Mouse (Mus musculus) embryonic fibroblast, embryonic 13.5 days (primary cell): ENCODE data around the gene Ttll5.

Experiments used
- CTCF ChIP-seq: IDR thresholded peaks from 2 replicates; pipeline ENCODE4 v1.5.1; 2011; ENCODE audit warnings: mild to moderate bottlenecking, control low read depth, low read length, moderate library complexity, borderline replicate concordance; ENCODE audit not compliant: insufficient read depth
- POLR2A ChIP-seq: IDR thresholded peaks from 2 replicates; pipeline ENCODE4 v1.6.1; 2011; ENCODE audit warnings: low read depth, mild to moderate bottlenecking, control low read depth, low read length, moderate library complexity

DNA sequence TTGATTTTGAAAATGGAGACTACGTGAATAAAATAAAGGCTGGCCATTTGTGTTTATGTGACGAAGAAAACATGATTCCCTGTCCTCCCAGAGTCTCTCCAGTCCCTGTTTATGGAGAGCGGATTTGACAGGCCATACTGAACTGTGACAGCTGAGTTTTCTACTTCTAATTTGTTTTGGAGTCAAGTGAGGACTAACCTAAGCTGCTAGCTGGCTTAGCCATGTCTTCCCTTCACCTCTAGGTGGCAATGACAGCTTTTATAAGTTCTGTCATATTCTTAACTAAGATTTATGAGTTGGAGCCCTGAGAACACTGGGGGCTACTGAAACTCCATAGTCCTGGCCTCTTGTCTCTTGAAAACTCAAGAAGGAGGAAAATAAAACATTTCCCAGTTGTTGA lies 41.1 kb downstream of the Ttll5 start:
- TF ChIP-seq POLR2A = no peak
- no peak for TF ChIP-seq CTCF
